Mouse (Mus musculus) limb, embryonic 10.5 days (tissue): ENCODE data around the gene Loxl4. TPM values are rescaled to one million over a fixed set of nuclear protein-coding genes. Genes with fewer than 3 reads are reported as not detected.

Experiments used
- DNase-seq: peaks from one replicate; pipeline ENCODE4 v3.0.0-alpha.2; 2017; ENCODE audit warnings: low spot score
- H3K27ac ChIP-seq: fragments of 300-500 bp; sonication (generic); 2 replicates; pipeline ENCODE4 v1.5.1; 2016; ENCODE audit warnings: mild to moderate bottlenecking
- H3K27me3 ChIP-seq: fragments of 300-500 bp; sonication (generic); 2 replicates; pipeline ENCODE4 v1.6.1; 2016; ENCODE audit warnings: low read depth, mild to moderate bottlenecking; ENCODE audit not compliant: poor library complexity, severe bottlenecking
- H3K36me3 ChIP-seq: fragments of 300-500 bp; sonication (generic); 2 replicates; pipeline ENCODE4 v1.6.1; 2016; ENCODE audit warnings: mild to moderate bottlenecking, moderate library complexity
- H3K4me1 ChIP-seq: fragments of 300-500 bp; sonication (generic); 2 replicates; pipeline ENCODE4 v1.6.1; 2016
- H3K4me3 ChIP-seq: fragments of 300-500 bp; sonication (generic); 2 replicates; pipeline ENCODE4 v1.5.1; 2016; ENCODE audit warnings: mild to moderate bottlenecking, moderate library complexity
- H3K9me3 ChIP-seq: fragments of 300-500 bp; sonication (generic); replicated peaks from 2 replicates; pipeline ENCODE4 v1.6.1; 2016; ENCODE audit warnings: mild to moderate bottlenecking
- WGBS: fragments of 180-500 bp; shearing (Covaris S2); methylation state at CpG from one replicate; pipeline ENCODE4 v1.1.7; 2016; 5-methylcytosine and 5-hydroxymethylcytosine counted together
- polyA plus RNA-seq: library from polyadenylated mRNA; unstranded; fragments of >200 nt; fragmentation: Nextera tagmentation; extraction: Ambion mirVana; gene quantifications from 2 replicates; pipeline ENCODE4 v1.2.1, GENCODE M21; 2016

Loxl4 gene
- polyA plus RNA-seq, 1 experiment from 2014 or later, result 0.11 TPM

DNA sequence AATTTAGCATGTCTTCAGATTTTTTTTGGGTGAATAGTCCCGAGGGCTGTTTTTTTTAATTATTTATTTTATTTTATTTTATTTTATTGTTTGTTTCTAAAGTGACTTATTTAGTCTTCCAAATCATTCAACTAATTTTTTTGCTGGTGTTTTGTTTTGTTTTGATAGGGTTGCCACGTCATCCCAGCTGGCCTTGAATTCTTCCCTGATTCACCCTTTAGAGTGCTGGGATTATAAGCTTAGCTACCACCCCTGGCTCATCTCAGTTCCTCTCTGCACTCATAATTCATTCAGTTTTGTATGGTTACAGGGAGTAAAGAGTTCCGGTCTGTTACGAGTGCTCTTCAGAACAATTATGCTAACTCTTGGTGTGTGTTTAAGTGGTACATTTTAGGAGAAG, 34.0 kb downstream of the Loxl4 start:
- no peak for DNase-seq
- no peaks in the 10 kb centered on the region for H3K9me3 ChIP-seq
- no peaks in the 10 kb centered on the region for H3K4me1 ChIP-seq
- 95% methylated on average over 4 of the region's 4 CpGs for WGBS
- no peaks in the 10 kb centered on the region for H3K27me3 ChIP-seq
- H3K27ac ChIP-seq, result no peak overlapping the region
- H3K36me3 ChIP-seq, result peaks cover 13% of the 10 kb centered on the region
- no peak overlapping the region for H3K4me3 ChIP-seq

GRCm38 (mm10) chr19:42576856-42577255, 35.8 kb downstream of the Loxl4 start:
- WGBS, result 63% methylated on average over 1 of the region's 1 CpGs
- Histone ChIP-seq H3K36me3 (0 out of 2 replicates have a peak, but pooled peaks cover 3% of the 10 kb centered on the region), H3K27ac (no peak overlapping the region), H3K9me3 (no peaks in the 10 kb centered on the region), H3K27me3 (no peaks in the 10 kb centered on the region), H3K4me1 (no peaks in the 10 kb centered on the region), H3K4me3 (no peak overlapping the region)
- DNase-seq, result no peak

- 67% methylated on average over 2 of the region's 2 CpGs for WGBS
Observed at GRCm38 (mm10) chr19:42575317-42575716, 37.3 kb downstream of the Loxl4 start.

GRCm38 (mm10) chr19:42571291-42571690, 41.3 kb downstream of the Loxl4 start:
- H3K4me3 ChIP-seq, result no peak overlapping the region
- DNase-seq, result no peak
- H3K36me3 ChIP-seq, result 0 out of 2 replicates have a peak, but pooled peaks cover 6% of the 10 kb centered on the region
- no peak overlapping the region for H3K27ac ChIP-seq
- no peaks in the 10 kb centered on the region for H3K9me3 ChIP-seq
- no peaks in the 10 kb centered on the region for H3K27me3 ChIP-seq
- 84% methylated on average over 4 of the region's 4 CpGs for WGBS
- H3K4me1 ChIP-seq, result no peaks in the 10 kb centered on the region

More at GRCm38 (mm10) chr19:42575317-42575716, 37.3 kb downstream of the Loxl4 start:
- Histone ChIP-seq H3K4me1 (no peaks in the 10 kb centered on the region), H3K27me3 (no peaks in the 10 kb centered on the region), H3K27ac (no peak overlapping the region), H3K9me3 (no peaks in the 10 kb centered on the region), H3K4me3 (no peak overlapping the region), H3K36me3 (0 out of 2 replicates have a peak, but pooled peaks cover 3% of the 10 kb centered on the region)
- no peak for DNase-seq

DNA sequence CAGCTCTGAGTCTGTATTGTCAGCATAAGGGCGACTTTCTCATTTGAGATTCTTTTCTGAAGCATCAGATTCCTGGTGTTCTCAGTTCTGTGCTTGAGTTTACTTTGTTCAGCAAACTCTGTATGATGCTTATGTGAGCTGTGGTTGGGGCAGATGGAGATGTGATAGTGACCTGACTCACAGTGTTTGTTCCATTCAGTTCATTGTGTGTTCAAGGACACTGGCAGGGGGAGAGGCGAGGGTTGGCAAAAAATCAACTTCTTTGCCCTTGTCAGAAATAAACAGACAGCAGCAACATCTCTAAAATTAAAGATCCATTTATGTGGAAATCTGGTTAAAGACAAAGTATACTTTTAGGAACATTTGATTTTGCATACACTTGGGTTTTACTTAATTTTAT, 43.5 kb downstream of the Loxl4 start:
- no peak for DNase-seq
- H3K4me3 ChIP-seq, result no peak overlapping the region
- H3K27me3 ChIP-seq, result no peaks in the 10 kb centered on the region
- no peaks in the 10 kb centered on the region for H3K9me3 ChIP-seq
- peaks cover 13% of the 10 kb centered on the region for H3K36me3 ChIP-seq
- H3K27ac ChIP-seq, result no peak overlapping the region
- H3K4me1 ChIP-seq, result no peaks in the 10 kb centered on the region
- 91% methylated on average over 2 of the region's 2 CpGs for WGBS

- H3K4me3 ChIP-seq, result no peak overlapping the region
- no peaks in the 10 kb centered on the region for H3K4me1 ChIP-seq
- no peak for DNase-seq
- no peaks in the 10 kb centered on the region for H3K27me3 ChIP-seq
- peaks cover 28% of the 10 kb centered on the region for H3K36me3 ChIP-seq
- H3K9me3 ChIP-seq, result no peaks in the 10 kb centered on the region
- H3K27ac ChIP-seq, result no peak overlapping the region
Observed at GRCm38 (mm10) chr19:42567020-42567419, 45.6 kb downstream of the Loxl4 start.

DNA sequence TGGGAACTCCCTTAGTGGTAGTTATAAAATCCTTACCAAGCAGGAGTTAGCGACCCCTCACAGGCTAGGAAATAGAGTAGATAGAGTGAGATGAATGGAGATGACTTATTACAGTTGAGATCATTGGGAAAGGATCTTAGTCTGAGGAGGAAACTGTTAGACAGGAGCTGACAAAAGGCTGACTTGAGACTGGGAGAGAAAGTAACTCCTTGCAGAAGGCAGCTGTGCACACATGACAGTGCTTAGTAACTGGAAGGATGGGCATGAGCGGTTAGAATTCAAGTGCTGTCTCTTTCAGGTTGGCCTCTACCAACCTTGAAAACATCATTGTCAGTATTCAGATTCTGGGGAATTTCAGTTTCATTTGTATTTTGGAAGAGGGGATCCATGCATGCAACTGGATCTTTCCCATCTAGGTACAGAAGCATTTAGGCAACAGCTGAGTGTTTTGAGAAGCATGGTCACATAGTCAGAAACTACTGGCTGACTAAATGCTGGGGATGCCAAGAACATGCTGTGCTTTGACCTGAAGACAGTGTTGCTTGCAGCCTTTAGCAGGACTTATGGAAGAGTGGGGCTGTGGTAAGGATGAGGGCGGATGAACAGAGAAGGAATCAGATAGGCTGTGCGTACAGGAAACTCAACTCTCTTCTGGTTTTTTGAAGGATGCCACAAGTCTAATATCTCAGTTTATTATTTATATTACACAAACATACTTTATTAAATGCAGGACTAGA, 46.2 kb downstream of the Loxl4 start:
- Histone ChIP-seq H3K27ac (no peak overlapping the region), H3K36me3 (peaks cover 28% of the 10 kb centered on the region), H3K27me3 (no peaks in the 10 kb centered on the region), H3K4me3 (no peak overlapping the region), H3K9me3 (no peaks in the 10 kb centered on the region), H3K4me1 (no peaks in the 10 kb centered on the region)
- 97% methylated on average over 4 of the region's 4 CpGs for WGBS
- DNase-seq, result no peak

GRCm38 (mm10) chr19:42563726-42564270, 48.8 kb downstream of the Loxl4 start:
- Histone ChIP-seq H3K4me1 (no peaks in the 10 kb centered on the region), H3K36me3 (peaks cover 28% of the 10 kb centered on the region), H3K4me3 (no peak overlapping the region), H3K9me3 (no peaks in the 10 kb centered on the region), H3K27me3 (no peaks in the 10 kb centered on the region), H3K27ac (no peak overlapping the region)
- DNase-seq, result no peak
- 87% methylated on average over 3 of the region's 3 CpGs for WGBS

DNA sequence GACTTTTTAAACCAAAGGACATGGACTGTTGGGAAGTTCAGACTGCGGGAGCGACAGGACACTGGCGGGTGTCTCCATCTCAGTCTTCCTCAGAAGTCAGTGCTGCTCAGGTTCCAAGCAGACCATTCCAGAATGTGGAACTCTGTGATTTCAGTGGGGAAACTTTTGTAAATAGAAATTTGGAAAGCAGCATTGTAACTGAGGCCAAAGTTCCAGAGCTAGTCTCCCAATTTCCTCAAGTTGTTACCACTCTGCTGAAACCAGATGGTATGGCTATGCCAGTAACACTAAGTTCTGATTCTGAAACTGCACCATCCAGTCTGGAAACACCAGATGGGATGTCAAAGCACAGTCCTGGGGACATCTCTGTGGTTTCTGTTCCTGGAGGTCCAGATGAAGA, 49.6 kb downstream of the Loxl4 start:
- Histone ChIP-seq H3K9me3 (no peaks in the 10 kb centered on the region), H3K27ac (no peak overlapping the region), H3K4me1 (no peaks in the 10 kb centered on the region), H3K36me3 (peaks cover 28% of the 10 kb centered on the region), H3K27me3 (no peaks in the 10 kb centered on the region), H3K4me3 (no peak overlapping the region)
- DNase-seq, result no peak
- 94% methylated on average over 3 of the region's 3 CpGs for WGBS

DNA sequence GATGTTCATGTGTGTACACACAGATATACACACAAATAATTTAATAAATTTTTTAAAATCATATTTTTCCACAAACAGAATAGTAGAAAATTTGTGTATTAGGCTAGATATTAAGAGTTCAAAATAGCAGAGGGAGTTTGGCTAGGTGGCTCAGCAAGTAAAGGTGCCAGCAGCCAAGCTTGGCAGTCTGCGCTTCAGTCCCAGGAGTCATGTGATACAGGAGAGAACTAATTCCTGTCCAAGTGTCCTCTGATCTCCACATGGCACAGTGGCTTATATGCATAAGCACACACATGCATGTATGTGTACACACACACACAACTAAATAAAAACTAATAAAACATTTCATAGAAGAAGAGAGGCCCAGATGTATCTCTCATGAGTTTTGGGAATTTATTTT, 50.6 kb downstream of the Loxl4 start:
- Histone ChIP-seq H3K4me1 (no peaks in the 10 kb centered on the region), H3K27me3 (no peaks in the 10 kb centered on the region), H3K9me3 (no peaks in the 10 kb centered on the region), H3K36me3 (peaks cover 25% of the 10 kb centered on the region), H3K4me3 (no peak overlapping the region), H3K27ac (no peak overlapping the region)
- WGBS, result 95% methylated on average over 1 of the region's 1 CpGs
- DNase-seq, result no peak

GRCm38 (mm10) chr19:42558701-42559100, 53.9 kb downstream of the Loxl4 start:
- no peaks in the 10 kb centered on the region for H3K27me3 ChIP-seq
- WGBS, result 81% methylated on average over 3 of the region's 3 CpGs
- H3K27ac ChIP-seq, result no peak overlapping the region
- H3K4me3 ChIP-seq, result no peak overlapping the region
- no peak for DNase-seq
- no peaks in the 10 kb centered on the region for H3K4me1 ChIP-seq
- H3K36me3 ChIP-seq, result peaks cover 12% of the 10 kb centered on the region
- H3K9me3 ChIP-seq, result no peaks in the 10 kb centered on the region
